Mouse (Mus musculus) spleen, adult 10 weeks (tissue): ENCODE results near the gene 4932438A13Rik. TPM values are rescaled to one million over a fixed set of nuclear protein-coding genes. Genes with fewer than 3 reads are reported as not detected.

Source experiments
- polyA plus RNA-seq: library from polyadenylated mRNA; stranded (reverse); fragments of 350-450 nt; fragmentation: Illumina TruSeq; extraction: RNeasy Lipid Tissue Mini Kit (QIAGEN cat#74804); gene quantifications from one replicate; pipeline ENCODE4 v1.2.3, GENCODE M21; 2015; ENCODE audit warnings: low replicate concordance; ENCODE audit not compliant: insufficient read depth

Gene 4932438A13Rik
- 108 TPM for polyA plus RNA-seq

GRCm38 (mm10) chr3:36862721-36863275, at the start of gene 4932438A13Rik:
TSS of gene 4932438A13Rik (plus strand) at chr3:36863104.

GRCm38 (mm10) chr3:37063406-37063805, 200.5 kb downstream of the 4932438A13Rik start, which contains the start of gene Adad1:
TSS of gene Adad1 (plus strand) at chr3:37063527.

Other genes starting within 250 kb of the 4932438A13Rik start
- gene Bbs7, start 249.6 kb upstream of the 4932438A13Rik start, polyA plus RNA-seq, result 3.0 TPM
- 5.4 TPM for gene Trpc3, start 172.9 kb upstream of the 4932438A13Rik start, polyA plus RNA-seq
- gene Adad1, start 200.4 kb downstream of the 4932438A13Rik start, polyA plus RNA-seq, result not detected